Mouse (Mus musculus): Measurements from ENCODE around the gene Tomm34. TPM values are rescaled to one million over a fixed set of nuclear protein-coding genes. Genes with fewer than 3 reads are reported as not detected.

Gene Tomm34
- polyA plus RNA-seq, 1 experiment from 2014 or later: 51.6 TPM

DNA sequence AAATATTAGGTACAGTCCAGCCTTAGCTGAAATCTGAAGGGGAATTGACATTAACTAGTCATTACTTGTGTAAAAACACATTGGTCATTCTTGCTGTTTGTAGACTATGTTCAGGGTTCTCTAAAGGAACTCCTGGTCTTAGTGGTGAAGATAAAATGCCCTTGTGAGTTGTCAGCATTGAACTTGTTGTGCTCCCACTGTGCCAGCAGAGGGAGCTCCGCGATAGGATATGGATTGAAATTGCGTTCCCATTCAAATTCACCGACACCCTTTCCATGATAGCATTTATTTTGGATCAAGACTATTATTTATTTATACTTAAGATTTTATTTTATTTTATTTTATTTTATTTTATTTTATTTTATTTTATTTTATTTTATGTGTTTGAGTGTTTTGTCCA is 32.5 kb upstream of the Tomm34 start:
- Histone ChIP-seq H3K36me3 (ENCODE audit: control insufficient read depth, insufficient read depth) (peaks cover 22% of the 10 kb centered on the region), H3K4me2 (ENCODE audit: low read depth, low read length) (no peak overlapping the region), H3K27ac (ENCODE audit: low read length) (no peak overlapping the region), H3K27me3 (ENCODE audit: control insufficient read depth, insufficient read depth, low read length) (no peaks in the 10 kb centered on the region), H3K9ac (ENCODE audit: low read length) (no peak overlapping the region), H3K9me3 (replicated peaks; ENCODE audit: control insufficient read depth, low read length) (no peaks in the 10 kb centered on the region), H3K4me1 (ENCODE audit: control insufficient read depth, insufficient read depth, low read length) (peaks cover 5% of the 10 kb centered on the region; the same call in 1 of the 2 replicates), H3K4me3 (ENCODE audit: low read length) (no peak overlapping the region)
- 24% methylated on average over 4 of the region's 4 CpGs for WGBS
- no peak for ATAC-seq (replicated peaks; ENCODE audit: extremely low read depth, insufficient read depth, low FRiP score)

DNA sequence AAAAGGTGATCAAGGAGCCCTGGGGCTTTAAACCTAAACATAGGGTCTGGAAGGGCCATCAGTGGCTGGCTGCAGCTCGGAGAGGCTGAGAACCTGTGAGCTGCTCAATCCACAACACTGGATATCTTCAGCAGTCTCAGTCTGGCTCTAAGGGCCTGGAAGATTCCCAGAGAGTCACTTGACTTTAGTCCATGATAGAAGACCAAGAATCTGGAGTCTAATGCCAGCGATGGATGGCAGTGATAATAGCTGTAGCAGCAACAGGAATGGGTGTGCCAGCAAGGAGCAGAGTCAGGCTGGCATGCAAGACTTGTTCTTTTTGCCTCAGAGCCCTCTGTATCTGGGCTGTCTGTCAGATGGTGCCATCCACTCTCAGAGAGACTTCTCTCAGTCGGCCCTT is 31.4 kb upstream of the Tomm34 start:
- Histone ChIP-seq H3K4me2 (ENCODE audit: low read depth, low read length) (no peak overlapping the region), H3K9me3 (replicated peaks; ENCODE audit: control insufficient read depth, low read length) (no peaks in the 10 kb centered on the region), H3K27ac (ENCODE audit: low read length) (no peak overlapping the region), H3K27me3 (ENCODE audit: control insufficient read depth, insufficient read depth, low read length) (no peaks in the 10 kb centered on the region), H3K9ac (ENCODE audit: low read length) (no peak overlapping the region), H3K4me1 (ENCODE audit: control insufficient read depth, insufficient read depth, low read length) (0 out of 2 replicates have a peak, but pooled peaks cover 2% of the 10 kb centered on the region), H3K4me3 (ENCODE audit: low read length) (no peak overlapping the region), H3K36me3 (ENCODE audit: control insufficient read depth, insufficient read depth) (peaks cover 24% of the 10 kb centered on the region)
- WGBS: 78% methylated on average over 3 of the region's 3 CpGs
- no peak for ATAC-seq (replicated peaks; ENCODE audit: extremely low read depth, insufficient read depth, low FRiP score)

DNA sequence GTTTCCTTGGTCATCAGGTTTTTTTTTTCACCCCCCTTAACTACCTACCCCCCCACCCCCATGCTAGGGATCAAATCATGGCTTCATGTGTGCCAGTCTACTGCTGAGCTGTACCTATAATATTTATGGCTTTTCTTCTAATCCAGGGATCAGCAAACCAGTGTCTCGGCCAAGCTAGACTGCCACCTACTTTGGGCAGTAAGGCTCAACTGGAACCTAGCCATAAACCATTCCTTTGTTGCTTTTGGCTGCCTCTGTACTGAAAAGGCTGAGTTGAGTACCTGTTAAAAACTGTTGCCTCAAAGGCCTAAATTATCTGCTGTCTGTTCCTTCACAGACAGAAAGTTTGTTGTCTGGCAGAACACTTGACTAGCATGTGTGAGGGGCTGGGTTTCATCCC is 31.0 kb upstream of the Tomm34 start:
- Histone ChIP-seq H3K4me1 (ENCODE audit: control insufficient read depth, insufficient read depth, low read length) (no peaks in the 10 kb centered on the region), H3K27me3 (ENCODE audit: control insufficient read depth, insufficient read depth, low read length) (no peaks in the 10 kb centered on the region), H3K36me3 (ENCODE audit: control insufficient read depth, insufficient read depth) (peaks cover 24% of the 10 kb centered on the region), H3K4me2 (ENCODE audit: low read depth, low read length) (no peak overlapping the region), H3K9ac (ENCODE audit: low read length) (no peak overlapping the region), H3K27ac (ENCODE audit: low read length) (no peak overlapping the region), H3K9me3 (replicated peaks; ENCODE audit: control insufficient read depth, low read length) (no peaks in the 10 kb centered on the region), H3K4me3 (ENCODE audit: low read length) (no peak overlapping the region)
- no peak for ATAC-seq (replicated peaks; ENCODE audit: extremely low read depth, insufficient read depth, low FRiP score)
- WGBS: 80% methylated on average over 1 of the region's 1 CpGs

DNA sequence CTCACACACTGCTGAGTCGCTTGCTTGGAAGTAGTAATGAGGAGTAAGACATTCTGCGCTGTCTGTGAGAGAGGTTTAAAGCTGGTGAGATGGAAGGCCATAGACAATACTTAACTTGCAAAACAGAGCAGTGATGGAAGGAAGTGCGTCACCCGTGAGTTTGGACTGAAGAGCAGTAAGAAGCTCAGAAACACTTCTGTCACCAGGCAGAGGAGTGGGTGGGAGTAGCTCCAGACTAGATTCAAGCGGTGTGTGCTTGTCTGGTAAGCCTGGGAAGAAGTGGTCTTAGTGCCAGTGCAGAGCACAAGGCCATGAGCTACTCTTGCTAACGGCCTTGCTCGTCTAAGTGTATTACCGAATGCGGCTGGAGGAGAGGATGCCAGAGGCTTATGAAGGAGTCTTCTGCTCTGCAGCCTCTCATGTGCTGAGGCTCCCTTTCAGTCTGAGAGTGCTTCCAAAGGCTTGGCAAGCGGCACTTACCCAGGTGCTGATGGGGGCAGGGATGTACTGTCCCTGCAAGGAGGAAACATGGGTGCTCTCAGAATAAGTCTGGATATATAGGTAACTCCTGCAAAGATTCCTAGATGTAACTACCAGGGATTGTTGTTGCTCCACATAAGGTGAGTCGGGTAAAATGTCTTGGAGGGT is 27.8 kb upstream of the Tomm34 start:
- 91% methylated on average over 11 of the region's 11 CpGs for WGBS
- Histone ChIP-seq H3K9me3 (replicated peaks; ENCODE audit: control insufficient read depth, low read length) (no peaks in the 10 kb centered on the region), H3K36me3 (ENCODE audit: control insufficient read depth, insufficient read depth) (peaks cover 23% of the 10 kb centered on the region), H3K4me2 (ENCODE audit: low read depth, low read length) (no peak overlapping the region), H3K4me1 (ENCODE audit: control insufficient read depth, insufficient read depth, low read length) (no peaks in the 10 kb centered on the region), H3K27ac (ENCODE audit: low read length) (no peak overlapping the region), H3K9ac (ENCODE audit: low read length) (no peak overlapping the region), H3K4me3 (ENCODE audit: low read length) (no peak overlapping the region), H3K27me3 (ENCODE audit: control insufficient read depth, insufficient read depth, low read length) (no peaks in the 10 kb centered on the region)
- no peak for ATAC-seq (replicated peaks; ENCODE audit: extremely low read depth, insufficient read depth, low FRiP score)

DNA sequence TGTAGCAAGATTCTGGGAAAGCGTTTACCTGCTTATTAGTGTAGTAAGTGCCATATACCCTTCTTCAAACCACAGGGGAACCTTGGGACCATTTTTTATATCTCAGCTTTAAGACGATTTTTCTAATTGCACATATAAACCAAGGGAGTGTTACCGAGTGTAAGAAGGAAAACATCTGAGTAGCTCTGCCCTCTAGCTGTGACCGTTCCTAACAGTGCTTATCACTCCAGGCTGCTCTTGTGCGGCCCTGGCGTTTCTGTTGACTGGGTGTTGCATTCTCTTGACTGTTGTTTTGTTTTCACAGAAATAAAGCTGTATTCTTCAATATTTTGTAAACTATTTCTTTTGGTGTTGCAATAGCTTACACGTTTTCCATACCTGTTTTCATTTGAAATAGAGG is 23.2 kb upstream of the Tomm34 start:
- no peaks in the 10 kb centered on the region for H3K27me3 ChIP-seq (ENCODE audit: control insufficient read depth, insufficient read depth, low read length)
- H3K4me1 ChIP-seq (ENCODE audit: control insufficient read depth, insufficient read depth, low read length): no peaks in the 10 kb centered on the region
- ATAC-seq (replicated peaks; ENCODE audit: extremely low read depth, insufficient read depth, low FRiP score): no peak
- no peaks in the 10 kb centered on the region for H3K9me3 ChIP-seq (replicated peaks; ENCODE audit: control insufficient read depth, low read length)
- no peak overlapping the region for H3K4me3 ChIP-seq (ENCODE audit: low read length)
- WGBS: 46% methylated on average over 7 of the region's 7 CpGs
- peaks cover 20% of the 10 kb centered on the region for H3K36me3 ChIP-seq (ENCODE audit: control insufficient read depth, insufficient read depth)
- no peak overlapping the region for H3K9ac ChIP-seq (ENCODE audit: low read length)
- no peak overlapping the region for H3K4me2 ChIP-seq (ENCODE audit: low read depth, low read length)
- no peak overlapping the region for H3K27ac ChIP-seq (ENCODE audit: low read length)

GRCm38 (mm10) chr2:164089508-164089907 is 18.5 kb upstream of the Tomm34 start:
- no peaks in the 10 kb centered on the region for H3K4me1 ChIP-seq (ENCODE audit: control insufficient read depth, insufficient read depth, low read length)
- no peak overlapping the region for H3K27ac ChIP-seq (ENCODE audit: low read length)
- no peak overlapping the region for H3K4me2 ChIP-seq (ENCODE audit: low read depth, low read length)
- H3K27me3 ChIP-seq (ENCODE audit: control insufficient read depth, insufficient read depth, low read length): no peaks in the 10 kb centered on the region
- H3K9me3 ChIP-seq (replicated peaks; ENCODE audit: control insufficient read depth, low read length): no peaks in the 10 kb centered on the region
- no peak overlapping the region for H3K9ac ChIP-seq (ENCODE audit: low read length)
- 87% methylated on average over 4 of the region's 4 CpGs for WGBS
- no peak overlapping the region for H3K4me3 ChIP-seq (ENCODE audit: low read length)
- peaks cover 18% of the 10 kb centered on the region for H3K36me3 ChIP-seq (ENCODE audit: control insufficient read depth, insufficient read depth)
- no peak for ATAC-seq (replicated peaks; ENCODE audit: extremely low read depth, insufficient read depth, low FRiP score)

GRCm38 (mm10) chr2:164087416-164088017 is 16.5 kb upstream of the Tomm34 start:
- no peaks in the 10 kb centered on the region for H3K9me3 ChIP-seq (replicated peaks; ENCODE audit: control insufficient read depth, low read length)
- no peak for ATAC-seq (replicated peaks; ENCODE audit: extremely low read depth, insufficient read depth, low FRiP score)
- H3K4me2 ChIP-seq (ENCODE audit: low read depth, low read length): no peak overlapping the region
- H3K4me3 ChIP-seq (ENCODE audit: low read length): no peak overlapping the region
- H3K27me3 ChIP-seq (ENCODE audit: control insufficient read depth, insufficient read depth, low read length): no peaks in the 10 kb centered on the region
- H3K4me1 ChIP-seq (ENCODE audit: control insufficient read depth, insufficient read depth, low read length): no peaks in the 10 kb centered on the region
- no peak overlapping the region for H3K27ac ChIP-seq (ENCODE audit: low read length)
- no peak overlapping the region for H3K9ac ChIP-seq (ENCODE audit: low read length)
- 74% methylated on average over 6 of the region's 6 CpGs for WGBS
- peaks cover 22% of the 10 kb centered on the region for H3K36me3 ChIP-seq (ENCODE audit: control insufficient read depth, insufficient read depth)

DNA sequence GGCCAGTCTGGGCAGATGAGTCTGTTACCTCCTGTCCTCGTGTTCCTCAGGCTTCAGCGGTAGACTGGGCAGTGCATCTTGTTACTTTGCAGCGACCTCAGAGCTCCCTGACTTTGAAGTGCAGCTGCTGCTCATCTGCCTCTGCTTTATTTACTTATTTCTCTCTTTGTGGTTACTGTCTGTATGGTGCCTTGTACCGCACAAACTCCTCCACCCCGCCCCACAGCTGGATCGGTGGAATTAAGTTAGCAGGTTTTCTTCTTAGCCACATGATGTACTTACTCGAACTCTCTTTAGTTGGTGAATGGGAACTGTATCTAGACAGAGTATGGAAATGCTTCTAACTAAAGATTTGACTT is 13.4 kb upstream of the Tomm34 start:
- Histone ChIP-seq H3K4me1 (ENCODE audit: control insufficient read depth, insufficient read depth, low read length) (no peaks in the 10 kb centered on the region), H3K27me3 (ENCODE audit: control insufficient read depth, insufficient read depth, low read length) (no peaks in the 10 kb centered on the region), H3K4me3 (ENCODE audit: low read length) (no peak overlapping the region), H3K9ac (ENCODE audit: low read length) (no peak overlapping the region), H3K4me2 (ENCODE audit: low read depth, low read length) (no peak overlapping the region), H3K27ac (ENCODE audit: low read length) (no peak overlapping the region), H3K36me3 (ENCODE audit: control insufficient read depth, insufficient read depth) (peaks cover 28% of the 10 kb centered on the region), H3K9me3 (replicated peaks; ENCODE audit: control insufficient read depth, low read length) (no peaks in the 10 kb centered on the region)
- WGBS: 84% methylated on average over 7 of the region's 7 CpGs
- 0 out of 2 replicates have a peak, but pooled peaks have one; percentile 28 for ATAC-seq (replicated peaks; ENCODE audit: extremely low read depth, insufficient read depth, low FRiP score)

GRCm38 (mm10) chr2:164083609-164084341 is 12.8 kb upstream of the Tomm34 start:
- ATAC-seq (replicated peaks; ENCODE audit: extremely low read depth, insufficient read depth, low FRiP score): peak; percentile 46; the same call in 1 of the 2 replicates
- Histone ChIP-seq H3K4me2 (ENCODE audit: low read depth, low read length) (peak overlapping the region; percentile 15; the same call in 1 of the 2 replicates), H3K27me3 (ENCODE audit: control insufficient read depth, insufficient read depth, low read length) (no peaks in the 10 kb centered on the region), H3K4me1 (ENCODE audit: control insufficient read depth, insufficient read depth, low read length) (no peaks in the 10 kb centered on the region), H3K9ac (ENCODE audit: low read length) (no peak overlapping the region), H3K36me3 (ENCODE audit: control insufficient read depth, insufficient read depth) (peaks cover 24% of the 10 kb centered on the region), H3K27ac (ENCODE audit: low read length) (peak overlapping the region; percentile 70), H3K4me3 (ENCODE audit: low read length) (no peak overlapping the region), H3K9me3 (replicated peaks; ENCODE audit: control insufficient read depth, low read length) (no peaks in the 10 kb centered on the region)
- 81% methylated on average over 15 of the region's 19 CpGs for WGBS

Data from heart, embryonic 16.5 days (tissue).